Mouse (Mus musculus): ENCODE data around the gene Kcnj4.

DNA sequence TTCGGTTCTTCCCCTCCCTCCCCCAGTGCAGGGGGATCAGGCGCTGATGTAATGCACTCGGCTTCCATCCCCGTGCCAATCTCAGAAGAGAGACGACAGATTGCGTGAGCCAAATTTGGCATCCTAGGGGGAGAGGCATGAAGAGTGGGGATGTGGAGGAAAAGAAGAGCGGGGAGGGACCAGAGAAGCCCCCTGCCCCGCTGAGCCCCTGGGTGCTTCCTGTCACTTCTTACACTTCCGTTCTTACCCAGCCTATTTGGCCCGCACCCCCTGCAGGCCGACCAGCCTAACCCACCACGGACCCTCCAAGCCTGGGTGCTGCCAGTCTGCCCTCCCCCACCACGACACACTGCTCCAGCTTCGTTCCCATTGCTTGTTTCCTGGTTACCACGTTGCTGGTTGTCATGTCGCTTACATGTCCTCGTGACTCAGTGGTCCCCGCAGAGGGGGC lies 2.1 kb downstream of the Kcnj4 start:
- no peak for TF ChIP-seq CTCF (IDR thresholded peaks at IDR 0.05; ENCODE audit: borderline replicate concordance, insufficient read depth, low read length)
- no peak for TF ChIP-seq POLR2A (IDR thresholded peaks at IDR 0.05; ENCODE audit: low read depth, low read length)

Data from embryonic fibroblast, embryonic 13.5 days (primary cell).